Mouse (Mus musculus) limb, embryonic 13.5 days (tissue): ENCODE data around the gene Ctsh. TPM values are rescaled to one million over a fixed set of nuclear protein-coding genes. Genes with fewer than 3 reads are reported as not detected.
"Not testable (repeated sequence)": the region's sequence is repeated elsewhere in the genome, so short reads cannot be mapped to it uniquely, and the experiment has no call there.

Experiments used
- ATAC-seq: fragments of 200-750 bp; cut with Nextera tagmentation; 2 replicates; pipeline ENCODE4 v1.8.0; 2017; ENCODE audit warnings: low read depth, moderate number of reproducible peaks, moderate TSS enrichment; ENCODE audit not compliant: low FRiP score
- H3K27ac ChIP-seq: fragments of 300-500 bp; sonication (generic); 2 replicates; pipeline ENCODE4 v1.5.1; 2015; ENCODE audit warnings: inconsistent platforms, mild to moderate bottlenecking, moderate library complexity
- H3K27me3 ChIP-seq: fragments of 300-500 bp; sonication (generic); 2 replicates; pipeline ENCODE4 v1.6.1; 2015; ENCODE audit warnings: mild to moderate bottlenecking, inconsistent platforms
- H3K36me3 ChIP-seq: fragments of 300-500 bp; sonication (generic); 2 replicates; pipeline ENCODE4 v1.6.1; 2015; ENCODE audit warnings: inconsistent platforms, mild to moderate bottlenecking, moderate library complexity
- H3K4me1 ChIP-seq: fragments of 300-500 bp; sonication (generic); 2 replicates; pipeline ENCODE4 v1.6.1; 2015; ENCODE audit warnings: inconsistent platforms
- H3K4me2 ChIP-seq: fragments of 300-500 bp; sonication (generic); replicated peaks from 2 replicates; pipeline ENCODE4 v1.6.1; 2015; ENCODE audit warnings: inconsistent platforms, mild to moderate bottlenecking, moderate library complexity
- H3K4me3 ChIP-seq: fragments of 300-500 bp; sonication (generic); 2 replicates; pipeline ENCODE4 v1.5.1; 2015; ENCODE audit warnings: moderate library complexity, mild to moderate bottlenecking, inconsistent platforms
- H3K9ac ChIP-seq: fragments of 300-500 bp; sonication (generic); 2 replicates; pipeline ENCODE4 v1.6.1; 2015; ENCODE audit warnings: mild to moderate bottlenecking, inconsistent platforms
- H3K9me3 ChIP-seq: fragments of 300-500 bp; sonication (generic); 2 replicates; pipeline ENCODE4 v1.6.1; 2016; ENCODE audit warnings: inconsistent platforms
- WGBS: fragments of 180-500 bp; shearing (Covaris S2); methylation state at CpG from one replicate; pipeline ENCODE4 v1.1.7; 2015; 5-methylcytosine and 5-hydroxymethylcytosine counted together
- polyA plus RNA-seq: library from polyadenylated mRNA; unstranded; fragments of >200 nt; fragmentation: Nextera tagmentation; extraction: Ambion mirVana; gene quantifications from 2 replicates; pipeline ENCODE4 v1.2.1, GENCODE M21; 2015

Ctsh gene
- polyA plus RNA-seq, 1 experiment from 2014 or later, result 18.7 TPM

DNA sequence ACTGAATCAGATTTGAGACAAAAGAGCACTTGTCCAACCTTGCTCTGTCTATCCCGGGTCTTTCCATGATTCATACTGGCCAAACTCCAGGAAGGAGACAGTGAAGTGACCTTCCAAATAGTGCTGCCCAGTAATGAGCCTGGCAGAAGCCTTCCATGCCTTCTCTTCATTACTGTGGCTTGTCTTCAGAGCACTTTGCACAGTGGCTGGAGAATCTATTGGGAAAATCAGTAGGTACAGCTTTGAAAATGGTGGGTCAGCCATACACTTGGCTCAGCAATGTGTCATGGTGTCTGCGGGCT is 6.6 kb downstream of the Ctsh start:
- no peaks in the 10 kb centered on the region for H3K4me1 ChIP-seq
- no peak overlapping the region for H3K27ac ChIP-seq
- no peaks in the 10 kb centered on the region for H3K36me3 ChIP-seq
- H3K9me3 ChIP-seq, result no peaks in the 10 kb centered on the region
- 96% methylated on average over 2 of the region's 2 CpGs for WGBS
- H3K27me3 ChIP-seq, result no peaks in the 10 kb centered on the region
- no peak for ATAC-seq
- no peak overlapping the region for H3K9ac ChIP-seq
- no peak overlapping the region for H3K4me2 ChIP-seq
- H3K4me3 ChIP-seq, result no peak overlapping the region

DNA sequence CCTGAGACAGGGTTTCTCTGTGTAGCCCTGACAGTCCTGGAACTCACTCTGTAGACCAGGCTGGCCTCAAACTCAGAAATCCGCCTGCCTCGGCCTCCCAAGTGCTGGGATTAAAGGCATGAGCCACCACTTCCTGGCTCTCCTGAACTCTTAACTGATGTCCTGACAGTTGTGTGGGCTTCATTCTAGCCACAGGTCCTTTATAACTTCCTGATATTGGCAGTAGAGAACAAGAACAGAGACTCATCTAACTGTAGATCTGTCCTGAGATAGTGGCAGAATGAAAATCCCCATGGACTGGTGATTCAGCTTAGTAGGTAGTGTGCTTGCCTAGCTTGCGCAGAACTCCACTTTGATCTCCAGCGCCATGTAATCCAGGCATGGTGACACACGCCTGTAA is 7.0 kb downstream of the Ctsh start:
- not testable (repeated sequence) for H3K36me3 ChIP-seq, H3K4me2 ChIP-seq, ATAC-seq, H3K27me3 ChIP-seq, H3K4me1 ChIP-seq, H3K9me3 ChIP-seq, H3K27ac ChIP-seq, H3K9ac ChIP-seq, H3K4me3 ChIP-seq
- WGBS, result 89% methylated on average over 5 of the region's 5 CpGs

- ATAC-seq, result no peak
- no peaks in the 10 kb centered on the region for H3K4me1 ChIP-seq
- 72% methylated on average over 2 of the region's 2 CpGs for WGBS
Measured at GRCm38 (mm10) chr9:90067341-90067740, 13.4 kb downstream of the Ctsh start.

GRCm38 (mm10) chr9:90068786-90069185 is 14.8 kb downstream of the Ctsh start:
- no peak overlapping the region for H3K9ac ChIP-seq
- no peak overlapping the region for H3K4me2 ChIP-seq
- no peak for ATAC-seq
- no peaks in the 10 kb centered on the region for H3K9me3 ChIP-seq
- WGBS, result 76% methylated on average over 6 of the region's 6 CpGs
- no peak overlapping the region for H3K27ac ChIP-seq
- H3K36me3 ChIP-seq, result no peaks in the 10 kb centered on the region
- H3K27me3 ChIP-seq, result no peaks in the 10 kb centered on the region
- H3K4me3 ChIP-seq, result no peak overlapping the region
- H3K4me1 ChIP-seq, result no peaks in the 10 kb centered on the region

More at GRCm38 (mm10) chr9:90067341-90067740, 13.4 kb downstream of the Ctsh start:
- H3K27ac ChIP-seq, result no peak overlapping the region
- no peaks in the 10 kb centered on the region for H3K36me3 ChIP-seq
- H3K9me3 ChIP-seq, result no peaks in the 10 kb centered on the region
- no peak overlapping the region for H3K4me2 ChIP-seq
- H3K9ac ChIP-seq, result no peak overlapping the region
- H3K27me3 ChIP-seq, result no peaks in the 10 kb centered on the region
- no peak overlapping the region for H3K4me3 ChIP-seq

GRCm38 (mm10) chr9:90069485-90069884 is 15.5 kb downstream of the Ctsh start:
- H3K4me1 ChIP-seq, result no peaks in the 10 kb centered on the region
- no peaks in the 10 kb centered on the region for H3K36me3 ChIP-seq
- no peak for ATAC-seq
- no peaks in the 10 kb centered on the region for H3K27me3 ChIP-seq
- no peaks in the 10 kb centered on the region for H3K9me3 ChIP-seq
- no peak overlapping the region for H3K27ac ChIP-seq
- no peak overlapping the region for H3K4me2 ChIP-seq
- no peak overlapping the region for H3K9ac ChIP-seq
- no peak overlapping the region for H3K4me3 ChIP-seq
- WGBS, result 73% methylated on average over 7 of the region's 7 CpGs

DNA sequence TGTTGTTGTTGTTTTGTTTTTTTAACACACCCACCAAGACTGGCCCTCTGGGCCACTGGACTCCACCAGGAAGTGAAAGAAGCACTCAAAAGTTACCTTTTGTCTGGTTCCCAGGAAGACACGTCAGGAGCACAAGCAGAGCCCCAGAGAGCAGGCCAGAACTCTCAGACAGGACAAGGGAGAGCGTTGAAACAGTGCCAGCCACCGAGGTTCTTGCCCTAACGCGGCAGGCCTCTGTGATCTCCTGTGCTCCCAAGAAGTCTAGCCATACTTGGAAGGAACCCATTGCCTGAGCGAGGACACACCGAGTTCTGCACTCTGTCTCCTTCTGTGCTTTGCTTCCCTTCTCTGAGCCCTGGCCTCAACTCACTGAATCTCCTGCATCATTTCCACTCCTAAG is 16.2 kb downstream of the Ctsh start:
- H3K27ac ChIP-seq, result no peak overlapping the region
- no peaks in the 10 kb centered on the region for H3K36me3 ChIP-seq
- ATAC-seq, result no peak
- 70% methylated on average over 7 of the region's 7 CpGs for WGBS
- H3K9ac ChIP-seq, result no peak overlapping the region
- no peaks in the 10 kb centered on the region for H3K27me3 ChIP-seq
- H3K4me2 ChIP-seq, result no peak overlapping the region
- no peaks in the 10 kb centered on the region for H3K9me3 ChIP-seq
- H3K4me3 ChIP-seq, result no peak overlapping the region
- H3K4me1 ChIP-seq, result no peaks in the 10 kb centered on the region

DNA sequence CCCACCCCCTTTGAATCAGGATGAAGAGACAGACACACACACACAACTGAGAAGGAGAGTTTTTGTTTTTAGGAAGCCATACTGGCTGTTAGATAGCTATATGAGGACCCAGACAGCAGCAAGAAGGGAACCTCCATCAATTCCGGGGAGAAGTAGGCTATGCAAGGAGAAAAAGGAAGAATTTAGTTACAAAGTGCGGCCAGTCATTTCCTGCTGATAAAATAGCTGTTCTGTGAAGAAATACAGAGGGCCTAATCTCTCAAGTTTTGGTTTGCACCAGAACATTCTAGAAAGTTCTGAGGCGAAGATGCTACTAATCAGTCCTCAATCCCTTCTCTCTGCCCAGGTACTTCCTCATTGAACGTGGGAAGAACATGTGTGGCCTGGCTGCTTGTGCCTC is 21.4 kb downstream of the Ctsh start:
- H3K9me3 ChIP-seq, result no peaks in the 10 kb centered on the region
- H3K27ac ChIP-seq, result no peak overlapping the region
- no peak overlapping the region for H3K9ac ChIP-seq
- H3K4me3 ChIP-seq, result no peak overlapping the region
- H3K4me1 ChIP-seq, result no peaks in the 10 kb centered on the region
- no peak overlapping the region for H3K4me2 ChIP-seq
- 82% methylated on average over 4 of the region's 4 CpGs for WGBS
- no peaks in the 10 kb centered on the region for H3K27me3 ChIP-seq
- no peak for ATAC-seq
- no peaks in the 10 kb centered on the region for H3K36me3 ChIP-seq

DNA sequence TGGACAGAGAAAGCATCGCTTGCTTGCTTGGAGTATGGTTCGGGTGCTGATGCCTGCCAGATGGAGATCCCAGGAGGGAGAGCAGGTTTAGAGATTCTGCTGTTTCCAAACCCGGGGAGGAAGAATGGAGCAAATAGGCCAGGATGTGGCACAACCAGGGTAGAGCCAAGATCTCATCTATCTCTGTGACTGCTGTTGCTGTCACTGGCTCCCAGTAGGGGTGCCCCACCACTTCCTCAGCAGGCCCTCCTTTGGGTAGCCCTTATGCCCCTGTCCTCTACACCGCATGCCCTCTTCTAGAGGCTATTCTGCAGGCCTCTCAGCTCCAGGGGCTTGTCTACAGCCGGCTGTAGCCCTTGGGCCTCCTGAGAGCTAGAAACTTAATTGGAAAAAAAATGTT is 22.2 kb downstream of the Ctsh start:
- Histone ChIP-seq H3K27me3 (no peaks in the 10 kb centered on the region), H3K4me1 (no peaks in the 10 kb centered on the region), H3K27ac (no peak overlapping the region), H3K36me3 (no peaks in the 10 kb centered on the region), H3K9ac (no peak overlapping the region), H3K9me3 (no peaks in the 10 kb centered on the region), H3K4me3 (no peak overlapping the region), H3K4me2 (no peak overlapping the region)
- WGBS, result 85% methylated on average over 5 of the region's 5 CpGs
- no peak for ATAC-seq

- Histone ChIP-seq H3K9me3 (no peaks in the 10 kb centered on the region), H3K4me3 (no peak overlapping the region), H3K27me3 (no peaks in the 10 kb centered on the region), H3K9ac (no peak overlapping the region), H3K4me1 (no peaks in the 10 kb centered on the region), H3K36me3 (no peaks in the 10 kb centered on the region), H3K27ac (no peak overlapping the region), H3K4me2 (no peak overlapping the region)
- 60% methylated on average over 8 of the region's 8 CpGs for WGBS
- ATAC-seq, result no peak
Measured at GRCm38 (mm10) chr9:90076849-90077461, 23.0 kb downstream of the Ctsh start.

- H3K4me1 ChIP-seq, H3K4me2 ChIP-seq, H3K4me3 ChIP-seq, H3K9me3 ChIP-seq, H3K27me3 ChIP-seq, ATAC-seq, H3K27ac ChIP-seq, H3K9ac ChIP-seq: not testable (repeated sequence)
- peaks cover 12% of the 10 kb centered on the region for H3K36me3 ChIP-seq
- 91% methylated on average over 6 of the region's 6 CpGs for WGBS
Measured at GRCm38 (mm10) chr9:90081961-90082360, 28.0 kb downstream of the Ctsh start.

GRCm38 (mm10) chr9:90082992-90083391 is 29.0 kb downstream of the Ctsh start:
- Histone ChIP-seq H3K27me3 (no peaks in the 10 kb centered on the region), H3K36me3 (peaks cover 16% of the 10 kb centered on the region), H3K9me3 (no peaks in the 10 kb centered on the region), H3K27ac (no peak overlapping the region), H3K4me2 (no peak overlapping the region), H3K4me3 (no peak overlapping the region), H3K4me1 (no peaks in the 10 kb centered on the region), H3K9ac (no peak overlapping the region)
- WGBS, result 91% methylated on average over 1 of the region's 1 CpGs
- ATAC-seq, result no peak

DNA sequence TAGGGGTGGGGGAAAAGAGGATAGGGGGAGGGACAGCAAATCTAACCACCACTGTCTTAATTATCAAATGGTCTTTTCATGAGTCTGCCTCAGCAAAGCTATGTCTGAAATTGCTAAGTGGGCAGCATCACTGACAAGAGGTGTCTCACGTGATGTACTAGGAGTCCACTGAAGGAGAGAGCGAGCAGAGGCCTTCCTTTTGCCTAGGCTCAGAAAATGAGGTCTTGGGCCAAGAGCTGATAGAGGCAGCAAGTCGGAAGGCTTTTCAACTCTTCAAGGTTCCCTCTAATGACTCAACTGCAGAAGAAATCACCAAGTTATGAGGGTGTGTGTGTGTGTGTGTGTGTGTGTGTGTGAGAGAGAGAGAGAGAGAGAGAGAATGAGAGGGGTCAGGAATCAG is 30.2 kb downstream of the Ctsh start:
- H3K27ac ChIP-seq, result no peak overlapping the region
- H3K4me2 ChIP-seq, result no peak overlapping the region
- H3K4me1 ChIP-seq, result no peaks in the 10 kb centered on the region
- no peaks in the 10 kb centered on the region for H3K27me3 ChIP-seq
- no peaks in the 10 kb centered on the region for H3K9me3 ChIP-seq
- WGBS, result 94% methylated on average over 3 of the region's 3 CpGs
- no peak overlapping the region for H3K9ac ChIP-seq
- no peak for ATAC-seq
- no peak overlapping the region for H3K4me3 ChIP-seq
- H3K36me3 ChIP-seq, result peaks cover 26% of the 10 kb centered on the region

DNA sequence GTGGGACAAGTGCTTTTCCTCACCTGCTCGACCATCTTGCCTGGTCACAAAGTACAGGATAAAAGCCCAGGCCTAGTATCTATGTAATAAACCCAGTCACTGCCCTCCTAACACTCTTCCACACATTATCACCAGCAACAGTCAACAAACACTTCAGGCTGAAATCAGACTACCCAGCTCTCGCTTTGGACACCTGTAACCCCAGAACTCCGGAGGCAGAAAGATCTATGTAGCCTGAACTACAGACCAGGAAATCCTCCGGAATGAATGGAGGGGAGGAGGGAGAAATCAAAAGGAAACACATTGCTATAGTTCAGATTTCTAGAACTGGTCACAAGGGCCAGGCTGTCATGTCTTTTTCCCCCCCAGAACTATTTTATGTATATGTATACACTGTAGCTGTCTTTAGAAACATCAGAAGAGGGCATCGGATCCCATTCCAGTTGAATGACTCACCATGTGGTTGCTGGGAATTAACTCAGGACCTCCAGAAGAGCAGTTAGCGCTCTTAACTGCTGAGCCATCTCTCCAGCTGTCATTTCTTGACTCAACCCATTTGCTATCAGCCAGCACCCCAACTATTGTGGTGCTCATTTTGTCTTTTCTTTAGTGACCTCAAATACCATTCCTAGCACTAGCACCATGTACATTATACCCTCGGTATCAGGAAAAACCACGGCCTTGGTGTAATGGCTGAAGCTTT is 31.0 kb downstream of the Ctsh start:
- H3K4me1 ChIP-seq, result no peaks in the 10 kb centered on the region
- no peak overlapping the region for H3K27ac ChIP-seq
- ATAC-seq, result no peak
- 95% methylated on average over 8 of the region's 8 CpGs for WGBS
- H3K9ac ChIP-seq, result no peak overlapping the region
- H3K4me3 ChIP-seq, result no peak overlapping the region
- H3K27me3 ChIP-seq, result no peaks in the 10 kb centered on the region
- H3K4me2 ChIP-seq, result no peak overlapping the region
- H3K36me3 ChIP-seq, result peaks cover 34% of the 10 kb centered on the region
- H3K9me3 ChIP-seq, result no peaks in the 10 kb centered on the region
